Mouse (Mus musculus) midbrain, postnatal 0 days (tissue): ENCODE results near the gene Acads. TPM values are rescaled to one million over a fixed set of nuclear protein-coding genes. Genes with fewer than 3 reads are reported as not detected.
"Not testable (repeated sequence)": the region's sequence is repeated elsewhere in the genome, so short reads cannot be mapped to it uniquely, and the experiment has no call there.

ENCODE experiments used
- ATAC-seq: fragments of 200-750 bp; cut with Nextera tagmentation; 2 replicates; pipeline ENCODE4 v1.8.0; 2017; ENCODE audit warnings: moderate number of reproducible peaks, mild to moderate bottlenecking, moderate TSS enrichment, moderate library complexity; ENCODE audit not compliant: low FRiP score
- DNase-seq: peaks from one replicate; pipeline ENCODE4 v3.0.0-alpha.2; 2015; ENCODE audit warnings: low spot score
- H3K27ac ChIP-seq: fragments of 300-500 bp; sonication (generic); 2 replicates; pipeline ENCODE4 v1.5.1; 2014; ENCODE audit warnings: low read depth, mild to moderate bottlenecking, low read length, mixed read lengths
- H3K27me3 ChIP-seq: fragments of 300-500 bp; sonication (generic); 2 replicates; pipeline ENCODE4 v1.6.1; 2014; ENCODE audit warnings: low read length, control low read depth, mixed read lengths; ENCODE audit not compliant: insufficient read depth
- H3K36me3 ChIP-seq: fragments of 300-500 bp; sonication (generic); 2 replicates; pipeline ENCODE4 v1.6.1; 2014; ENCODE audit warnings: low read length, control low read depth, mixed read lengths; ENCODE audit not compliant: insufficient read depth
- H3K4me1 ChIP-seq: fragments of 300-500 bp; sonication (generic); 2 replicates; pipeline ENCODE4 v1.6.1; 2014; ENCODE audit warnings: mild to moderate bottlenecking, control low read depth, antibody characterized with exemption, low read length, mixed read lengths; ENCODE audit not compliant: insufficient read depth
- H3K4me2 ChIP-seq: fragments of 300-500 bp; sonication (generic); 2 replicates; pipeline ENCODE4 v1.6.1; 2014; ENCODE audit warnings: low read depth, mild to moderate bottlenecking, low read length, mixed read lengths; ENCODE audit not compliant: poor library complexity, severe bottlenecking
- H3K4me3 ChIP-seq: fragments of 300-500 bp; sonication (generic); 2 replicates; pipeline ENCODE4 v1.5.1; 2014; ENCODE audit warnings: low read depth, mild to moderate bottlenecking, low read length, moderate library complexity
- H3K9ac ChIP-seq: fragments of 300-500 bp; sonication (generic); replicated peaks from 2 replicates; pipeline ENCODE4 v1.6.1; 2014; ENCODE audit warnings: mild to moderate bottlenecking, low read length, moderate library complexity, mixed read lengths; ENCODE audit not compliant: poor library complexity, severe bottlenecking
- H3K9me3 ChIP-seq: fragments of 300-500 bp; sonication (generic); 2 replicates; pipeline ENCODE4 v1.6.1; 2016; ENCODE audit warnings: low read length, control low read depth
- CTCF ChIP-seq: IDR thresholded peaks from 2 replicates; pipeline ENCODE4 v1.5.1; 2016; ENCODE audit warnings: antibody characterized with exemption, mild to moderate bottlenecking
- WGBS: fragments of 180-500 bp; shearing (Covaris S2); extraction: QIAGEN DNeasy Blood & Tissue Kit; methylation state at CpG from one replicate; pipeline ENCODE4 v1.1.7; 2014; 5-methylcytosine and 5-hydroxymethylcytosine counted together
- polyA plus RNA-seq: library from polyadenylated mRNA; unstranded; fragments of >200 nt; fragmentation: Nextera tagmentation; extraction: Ambion mirVana; gene quantifications from 2 replicates; pipeline ENCODE4 v1.2.1, GENCODE M21; 2015
- total RNA-seq: library from RNA; depleted of rRNA; stranded (reverse); fragments of >200 nt; gene quantifications from 2 replicates; pipeline ENCODE4 v1.2.3, GENCODE M21; 2014

Gene Acads
- total and polyA plus RNA-seq, 2 experiments from 2014 or later = 13.4 to 17.4 TPM

DNA sequence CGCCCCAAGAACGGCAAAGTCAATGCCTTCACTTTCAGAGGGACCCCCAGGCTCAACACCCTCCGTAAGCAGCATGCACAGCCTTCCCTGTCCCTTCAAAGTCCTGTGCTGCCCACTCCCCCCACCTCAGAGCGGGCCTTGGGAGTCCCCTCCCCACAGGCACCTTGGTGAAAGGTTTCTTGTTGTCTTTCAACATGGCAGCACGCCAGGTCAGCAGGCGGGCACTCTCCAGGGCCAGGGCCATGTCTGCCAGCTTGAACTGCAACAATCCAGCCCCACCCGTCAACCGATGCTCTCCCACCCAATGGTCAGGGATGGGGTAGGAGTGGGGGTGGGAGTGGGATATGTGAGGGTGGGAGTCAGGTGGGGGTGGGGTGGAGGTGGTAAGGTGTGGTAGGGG is 8.0 kb downstream of the Acads start:
- 82% methylated on average over 8 of the region's 8 CpGs for WGBS

DNA sequence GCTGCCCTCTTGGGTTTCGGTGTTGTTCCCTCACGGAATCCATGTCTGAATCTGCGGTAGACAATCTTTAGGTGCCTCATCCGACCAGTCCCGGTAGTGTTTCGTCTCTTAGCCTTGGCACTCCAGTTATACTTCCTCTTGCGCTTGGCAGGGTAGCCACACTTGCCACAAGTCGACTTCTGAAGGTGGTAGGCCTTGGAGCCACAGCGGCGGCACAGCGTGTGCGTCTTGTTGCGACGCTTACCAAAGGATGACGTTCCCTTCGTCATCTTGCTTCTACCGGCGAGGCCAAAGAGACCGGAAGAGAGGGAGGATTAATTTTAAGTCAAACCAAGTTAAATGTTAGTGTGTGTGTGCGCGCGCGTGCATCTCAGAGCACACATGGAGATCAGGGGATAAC is 15.9 kb downstream of the Acads start:
- H3K36me3 ChIP-seq = peaks cover 12% of the 10 kb centered on the region
- H3K4me1 ChIP-seq, H3K4me2 ChIP-seq, H3K27ac ChIP-seq, H3K4me3 ChIP-seq, ATAC-seq, H3K9me3 ChIP-seq, H3K27me3 ChIP-seq, H3K9ac ChIP-seq, DNase-seq: not testable (repeated sequence)
- whole genome bisulfite sequencing = 96% methylated on average over 23 of the region's 23 CpGs

More for the DNA sequence above, 8.0 kb downstream of the Acads start:
- Histone ChIP-seq H3K27ac (no peak overlapping the region), H3K9me3 (no peaks in the 10 kb centered on the region), H3K4me2 (no peak overlapping the region), H3K9ac (no peak overlapping the region), H3K27me3 (no peaks in the 10 kb centered on the region), H3K4me1 (no peaks in the 10 kb centered on the region), H3K4me3 (no peak overlapping the region), H3K36me3 (no peaks in the 10 kb centered on the region)
- no peak for TF ChIP-seq CTCF
- ATAC-seq (no peak), DNase-seq (no peak)

- H3K9ac ChIP-seq = no peak overlapping the region
- H3K4me2 ChIP-seq = no peak overlapping the region
- H3K4me3 ChIP-seq = no peak overlapping the region
- no peak for DNase-seq
- TF ChIP-seq CTCF = no peak
- H3K36me3 ChIP-seq = peaks cover 20% of the 10 kb centered on the region
- H3K9me3 ChIP-seq = no peaks in the 10 kb centered on the region
- no peak for ATAC-seq
- no peaks in the 10 kb centered on the region for H3K27me3 ChIP-seq
- 81% methylated on average over 2 of the region's 2 CpGs for WGBS
- no peak overlapping the region for H3K27ac ChIP-seq
- no peaks in the 10 kb centered on the region for H3K4me1 ChIP-seq
Measured at GRCm38 (mm10) chr5:115102231-115102630, 16.9 kb downstream of the Acads start.

- DNase-seq (no peak), ATAC-seq (no peak)
- Histone ChIP-seq H3K27ac (no peak overlapping the region), H3K9me3 (no peaks in the 10 kb centered on the region), H3K9ac (no peak overlapping the region), H3K27me3 (no peaks in the 10 kb centered on the region), H3K4me3 (no peak overlapping the region), H3K4me1 (no peaks in the 10 kb centered on the region), H3K4me2 (no peak overlapping the region), H3K36me3 (peaks cover 37% of the 10 kb centered on the region)
- WGBS = 91% methylated on average over 6 of the region's 6 CpGs
- TF ChIP-seq CTCF = no peak
Measured at GRCm38 (mm10) chr5:115100473-115100872, 18.7 kb downstream of the Acads start.

GRCm38 (mm10) chr5:115099991-115100390 is 19.2 kb downstream of the Acads start:
- Histone ChIP-seq H3K4me3 (no peak overlapping the region), H3K36me3 (peaks cover 42% of the 10 kb centered on the region), H3K27me3 (no peaks in the 10 kb centered on the region), H3K4me1 (no peaks in the 10 kb centered on the region), H3K9ac (no peak overlapping the region), H3K4me2 (no peak overlapping the region), H3K27ac (no peak overlapping the region), H3K9me3 (no peaks in the 10 kb centered on the region)
- WGBS = 86% methylated on average over 9 of the region's 9 CpGs
- TF ChIP-seq CTCF = no peak
- ATAC-seq = no peak
- DNase-seq = no peak

- Histone ChIP-seq H3K36me3 (peaks cover 43% of the 10 kb centered on the region), H3K4me1 (no peaks in the 10 kb centered on the region), H3K9ac (no peak overlapping the region), H3K9me3 (no peaks in the 10 kb centered on the region), H3K27ac (no peak overlapping the region), H3K4me2 (no peak overlapping the region), H3K4me3 (no peak overlapping the region), H3K27me3 (no peaks in the 10 kb centered on the region)
- TF ChIP-seq CTCF = no peak
- ATAC-seq (no peak), DNase-seq (no peak)
- WGBS = 86% methylated on average over 5 of the region's 5 CpGs
Measured at GRCm38 (mm10) chr5:115099530-115099929, 19.6 kb downstream of the Acads start.
